Mouse (Mus musculus) heart, embryonic 12.5 days (tissue): ENCODE data around the gene Agpat4. TPM values are rescaled to one million over a fixed set of nuclear protein-coding genes. Genes with fewer than 3 reads are reported as not detected.

Source experiments
- ATAC-seq: fragments of 200-750 bp; cut with Nextera tagmentation; 2 replicates; pipeline ENCODE4 v1.8.0; 2017; ENCODE audit warnings: moderate TSS enrichment, moderate library complexity; ENCODE audit not compliant: insufficient number of reproducible peaks, low FRiP score
- H3K27ac ChIP-seq: fragments of 300-500 bp; sonication (generic); 2 replicates; pipeline ENCODE4 v1.5.1; 2016; ENCODE audit warnings: mild to moderate bottlenecking, moderate library complexity; ENCODE audit not compliant: poor library complexity, severe bottlenecking
- H3K27me3 ChIP-seq: fragments of 300-500 bp; sonication (generic); replicated peaks from 2 replicates; pipeline ENCODE4 v1.6.1; 2016; ENCODE audit warnings: mild to moderate bottlenecking, moderate library complexity
- H3K36me3 ChIP-seq: fragments of 300-500 bp; sonication (generic); 2 replicates; pipeline ENCODE4 v1.6.1; 2016; ENCODE audit warnings: mild to moderate bottlenecking, moderate library complexity
- H3K4me1 ChIP-seq: fragments of 300-500 bp; sonication (generic); replicated peaks from 2 replicates; pipeline ENCODE4 v1.6.1; 2016; ENCODE audit warnings: mild to moderate bottlenecking
- H3K4me2 ChIP-seq: fragments of 300-500 bp; sonication (generic); 2 replicates; pipeline ENCODE4 v1.6.1; 2016; ENCODE audit warnings: mild to moderate bottlenecking, moderate library complexity
- H3K4me3 ChIP-seq: fragments of 300-500 bp; sonication (generic); 2 replicates; pipeline ENCODE4 v1.5.1; 2016; ENCODE audit warnings: mild to moderate bottlenecking
- H3K9ac ChIP-seq: fragments of 300-500 bp; sonication (generic); 2 replicates; pipeline ENCODE4 v1.6.1; 2016; ENCODE audit warnings: mild to moderate bottlenecking, moderate library complexity
- H3K9me3 ChIP-seq: fragments of 300-500 bp; sonication (generic); replicated peaks from 2 replicates; pipeline ENCODE4 v1.6.1; 2016; ENCODE audit warnings: mild to moderate bottlenecking, moderate library complexity
- WGBS: fragments of 180-500 bp; shearing (Covaris S2); methylation state at CpG from one replicate; pipeline ENCODE4 v1.1.7; 2016; 5-methylcytosine and 5-hydroxymethylcytosine counted together
- polyA plus RNA-seq: library from polyadenylated mRNA; unstranded; fragments of >200 nt; fragmentation: Nextera tagmentation; extraction: Ambion mirVana; gene quantifications from 2 replicates; pipeline ENCODE4 v1.2.1, GENCODE M21; 2016

Gene Agpat4
- polyA plus RNA-seq, 1 experiment from 2014 or later = 21.1 TPM

- Histone ChIP-seq H3K9ac (no peak overlapping the region), H3K9me3 (no peaks in the 10 kb centered on the region), H3K4me2 (no peak overlapping the region), H3K36me3 (no peaks in the 10 kb centered on the region), H3K27me3 (no peaks in the 10 kb centered on the region), H3K27ac (no peak overlapping the region), H3K4me3 (no peak overlapping the region), H3K4me1 (peaks cover 13% of the 10 kb centered on the region)
- 72% methylated on average over 1 of the region's 1 CpGs for WGBS
- no peak for ATAC-seq
Measured at GRCm38 (mm10) chr17:12187782-12188181, 69.3 kb downstream of the Agpat4 start.

- ATAC-seq = 0 out of 2 replicates have a peak, but pooled peaks have one; percentile 52
- 22% methylated on average over 5 of the region's 5 CpGs for WGBS
- no peaks in the 10 kb centered on the region for H3K27me3 ChIP-seq
- peak overlapping the region; percentile 45 for H3K27ac ChIP-seq
- no peaks in the 10 kb centered on the region for H3K9me3 ChIP-seq
- H3K4me3 ChIP-seq = no peak overlapping the region
- H3K36me3 ChIP-seq = peaks cover 6% of the 10 kb centered on the region
- peaks cover 20% of the 10 kb centered on the region for H3K4me1 ChIP-seq
- peak overlapping the region; percentile 38 for H3K4me2 ChIP-seq
- H3K9ac ChIP-seq = no peak overlapping the region
Measured at GRCm38 (mm10) chr17:12195137-12195536, 76.6 kb downstream of the Agpat4 start.

GRCm38 (mm10) chr17:12195604-12196003 is 77.1 kb downstream of the Agpat4 start:
- H3K27me3 ChIP-seq = no peaks in the 10 kb centered on the region
- peak; percentile 83 for ATAC-seq
- peaks cover 20% of the 10 kb centered on the region for H3K4me1 ChIP-seq
- peak overlapping the region; percentile 45; the same call in 1 of the 2 replicates for H3K27ac ChIP-seq
- peak overlapping the region; percentile 23; the same call in 1 of the 2 replicates for H3K9ac ChIP-seq
- H3K4me2 ChIP-seq = peak overlapping the region; percentile 38; the same call in 1 of the 2 replicates
- no peak overlapping the region for H3K4me3 ChIP-seq
- H3K9me3 ChIP-seq = no peaks in the 10 kb centered on the region
- H3K36me3 ChIP-seq = peaks cover 6% of the 10 kb centered on the region
- 37% methylated on average over 10 of the region's 10 CpGs for WGBS

- Histone ChIP-seq H3K4me2 (no peak overlapping the region), H3K9ac (no peak overlapping the region), H3K36me3 (peaks cover 6% of the 10 kb centered on the region), H3K4me1 (peaks cover 37% of the 10 kb centered on the region), H3K9me3 (no peaks in the 10 kb centered on the region), H3K4me3 (no peak overlapping the region), H3K27me3 (no peaks in the 10 kb centered on the region), H3K27ac (no peak overlapping the region)
- ATAC-seq = no peak
- WGBS = 72% methylated on average over 4 of the region's 4 CpGs
Measured at GRCm38 (mm10) chr17:12199933-12200332, 81.4 kb downstream of the Agpat4 start.

GRCm38 (mm10) chr17:12201086-12201485 is 82.6 kb downstream of the Agpat4 start:
- WGBS = 81% methylated on average over 1 of the region's 1 CpGs
- H3K27ac ChIP-seq = no peak overlapping the region
- H3K27me3 ChIP-seq = no peaks in the 10 kb centered on the region
- no peaks in the 10 kb centered on the region for H3K9me3 ChIP-seq
- no peak overlapping the region for H3K4me3 ChIP-seq
- peaks cover 37% of the 10 kb centered on the region for H3K4me1 ChIP-seq
- ATAC-seq = no peak
- no peak overlapping the region for H3K4me2 ChIP-seq
- peaks cover 6% of the 10 kb centered on the region for H3K36me3 ChIP-seq
- H3K9ac ChIP-seq = no peak overlapping the region

GRCm38 (mm10) chr17:12203414-12203897 is 85.0 kb downstream of the Agpat4 start:
- Histone ChIP-seq H3K27ac (peak overlapping the region; percentile 73), H3K4me3 (no peak overlapping the region), H3K9me3 (no peaks in the 10 kb centered on the region), H3K9ac (peak overlapping the region; percentile 16; the same call in 1 of the 2 replicates), H3K4me2 (0 out of 2 replicates have a peak overlapping the region, but pooled peaks have one; percentile 13), H3K4me1 (peaks cover 45% of the 10 kb centered on the region), H3K27me3 (no peaks in the 10 kb centered on the region), H3K36me3 (peaks cover 5% of the 10 kb centered on the region)
- 56% methylated on average over 15 of the region's 15 CpGs for WGBS
- ATAC-seq = no peak

GRCm38 (mm10) chr17:12204246-12204645 is 85.7 kb downstream of the Agpat4 start:
- peaks cover 45% of the 10 kb centered on the region for H3K4me1 ChIP-seq
- no peaks in the 10 kb centered on the region for H3K9me3 ChIP-seq
- no peak overlapping the region for H3K4me3 ChIP-seq
- H3K36me3 ChIP-seq = no peaks in the 10 kb centered on the region
- no peak overlapping the region for H3K9ac ChIP-seq
- H3K27ac ChIP-seq = peak overlapping the region; percentile 73
- peak; percentile 19; the same call in 1 of the 2 replicates for ATAC-seq
- H3K27me3 ChIP-seq = no peaks in the 10 kb centered on the region
- WGBS = 70% methylated on average over 3 of the region's 3 CpGs
- H3K4me2 ChIP-seq = no peak overlapping the region

- no peak for ATAC-seq
- H3K27me3 ChIP-seq = no peaks in the 10 kb centered on the region
- peaks cover 45% of the 10 kb centered on the region for H3K4me1 ChIP-seq
- H3K27ac ChIP-seq = peak overlapping the region; percentile 73
- H3K4me3 ChIP-seq = no peak overlapping the region
- no peak overlapping the region for H3K9ac ChIP-seq
- no peak overlapping the region for H3K4me2 ChIP-seq
- WGBS = 85% methylated on average over 3 of the region's 3 CpGs
- no peaks in the 10 kb centered on the region for H3K36me3 ChIP-seq
- no peaks in the 10 kb centered on the region for H3K9me3 ChIP-seq
Measured at GRCm38 (mm10) chr17:12204689-12205014, 86.1 kb downstream of the Agpat4 start.

GRCm38 (mm10) chr17:12205015-12205693 is 86.7 kb downstream of the Agpat4 start:
- H3K27me3 ChIP-seq = no peaks in the 10 kb centered on the region
- peaks cover 45% of the 10 kb centered on the region for H3K4me1 ChIP-seq
- H3K4me3 ChIP-seq = no peak overlapping the region
- H3K9me3 ChIP-seq = no peaks in the 10 kb centered on the region
- ATAC-seq = peak; percentile 85
- 0 out of 2 replicates have a peak overlapping the region, but pooled peaks have one; percentile 16 for H3K4me2 ChIP-seq
- 28% methylated on average over 10 of the region's 10 CpGs for WGBS
- H3K27ac ChIP-seq = peak overlapping the region; percentile 77
- H3K9ac ChIP-seq = no peak overlapping the region
- H3K36me3 ChIP-seq = peaks cover 4% of the 10 kb centered on the region; the same call in 1 of the 2 replicates

- Histone ChIP-seq H3K4me1 (peaks cover 45% of the 10 kb centered on the region), H3K4me2 (0 out of 2 replicates have a peak overlapping the region, but pooled peaks have one; percentile 16), H3K4me3 (no peak overlapping the region), H3K27me3 (no peaks in the 10 kb centered on the region), H3K27ac (peak overlapping the region; percentile 77), H3K9ac (peak overlapping the region; percentile 25; the same call in 1 of the 2 replicates), H3K36me3 (peaks cover 8% of the 10 kb centered on the region; the same call in 1 of the 2 replicates), H3K9me3 (no peaks in the 10 kb centered on the region)
- ATAC-seq = peak; percentile 5; the same call in 1 of the 2 replicates
- 12% methylated on average over 4 of the region's 4 CpGs for WGBS
Measured at GRCm38 (mm10) chr17:12205694-12206075, 87.2 kb downstream of the Agpat4 start.

- ATAC-seq = peak; percentile 69
- H3K9me3 ChIP-seq = no peaks in the 10 kb centered on the region
Measured at GRCm38 (mm10) chr17:12206248-12206647, 87.7 kb downstream of the Agpat4 start.

More at GRCm38 (mm10) chr17:12206248-12206647, 87.7 kb downstream of the Agpat4 start:
- Histone ChIP-seq H3K36me3 (peaks cover 10% of the 10 kb centered on the region), H3K27ac (peak overlapping the region; percentile 77), H3K4me3 (no peak overlapping the region), H3K27me3 (no peaks in the 10 kb centered on the region), H3K9ac (0 out of 2 replicates have a peak overlapping the region, but pooled peaks have one; percentile 25), H3K4me2 (0 out of 2 replicates have a peak overlapping the region, but pooled peaks have one; percentile 16), H3K4me1 (peaks cover 41% of the 10 kb centered on the region)
- 43% methylated on average over 3 of the region's 3 CpGs for WGBS
